Mouse (Mus musculus) urinary bladder, adult 18-20 months (tissue): ENCODE data around the gene Pisd.
A peak's percentile ranks its signal among the peaks of the same experiment; 100 is the strongest.
"Not testable (repeated sequence)": the region's sequence is repeated elsewhere in the genome, so short reads cannot be mapped to it uniquely, and the experiment has no call there.

ENCODE experiments used
- DNase-seq, 2 experiments: peaks; one replicate each; pipeline ENCODE4 v3.0.0; 2022; ENCODE audit warnings: low spot score in 2 of 2, mixed read lengths in 2 of 2

Gene Pisd

DNA sequence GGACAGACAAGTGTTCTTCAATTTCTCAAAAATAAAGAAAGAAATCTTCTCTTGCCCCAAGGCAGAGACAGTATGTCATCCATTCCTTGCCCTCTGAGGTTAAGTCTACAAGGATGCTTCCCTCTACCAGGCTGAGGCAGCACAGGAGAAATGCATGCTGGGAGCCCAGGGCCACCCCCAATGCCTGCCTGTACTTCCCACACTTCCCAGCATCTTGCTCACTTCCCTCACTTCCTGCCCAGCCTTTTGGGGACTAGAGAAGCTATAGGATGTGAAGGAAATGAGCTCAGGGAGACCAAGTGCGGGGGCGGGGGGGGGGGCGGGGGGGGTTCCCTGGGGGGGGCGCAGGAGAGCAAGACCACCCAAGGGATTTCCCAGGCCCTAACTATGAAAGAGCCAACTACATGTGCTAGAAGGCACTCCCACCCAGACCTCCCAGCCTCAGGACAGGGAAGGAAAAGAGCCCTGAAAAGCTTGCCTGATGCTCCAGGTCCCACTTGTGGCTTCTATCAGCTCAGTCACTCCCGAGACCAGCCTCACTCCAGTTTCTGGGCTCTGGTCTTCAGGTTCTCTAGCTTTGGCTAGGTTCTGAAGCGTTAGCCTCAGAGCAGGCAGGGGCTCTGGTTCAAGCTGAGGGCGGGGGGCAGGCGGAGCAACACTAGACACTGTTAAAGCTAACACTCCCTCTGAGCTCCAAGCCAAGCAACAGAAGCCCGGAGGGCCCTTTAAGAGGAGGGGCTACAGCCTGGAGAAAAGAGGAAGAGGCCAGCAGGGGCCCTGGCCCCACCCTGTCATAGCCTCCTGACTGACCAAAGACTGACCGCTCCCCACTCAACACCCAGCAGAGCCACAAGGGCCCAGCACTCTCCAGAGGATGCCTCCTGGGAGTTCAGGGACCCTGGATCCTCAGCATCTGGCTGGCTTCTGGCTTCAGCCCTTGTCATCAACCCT, 39.5 kb downstream of the Pisd start:
- peak; percentile 60 to 81 for DNase-seq

DNA sequence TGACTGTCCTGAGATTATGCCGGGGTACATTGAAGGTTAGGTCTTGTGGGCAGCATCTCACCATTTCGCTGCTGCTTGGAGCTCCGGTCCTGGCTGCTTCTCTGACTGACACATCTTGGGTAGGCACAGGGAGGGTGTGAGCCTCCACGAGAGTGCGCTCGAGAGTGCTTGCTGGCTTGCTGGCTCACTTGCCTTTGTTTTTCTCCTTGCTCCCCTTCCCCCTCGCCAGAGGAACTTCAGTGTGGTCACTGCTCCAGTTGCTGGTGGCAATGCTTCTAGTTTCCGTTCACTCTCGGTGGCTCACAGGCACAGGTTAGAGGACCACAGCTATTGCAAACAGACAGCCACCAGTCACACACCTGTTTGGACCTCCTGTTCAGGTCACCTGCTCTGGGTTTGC, 43.3 kb downstream of the Pisd start:
- DNase-seq = no peak

DNA sequence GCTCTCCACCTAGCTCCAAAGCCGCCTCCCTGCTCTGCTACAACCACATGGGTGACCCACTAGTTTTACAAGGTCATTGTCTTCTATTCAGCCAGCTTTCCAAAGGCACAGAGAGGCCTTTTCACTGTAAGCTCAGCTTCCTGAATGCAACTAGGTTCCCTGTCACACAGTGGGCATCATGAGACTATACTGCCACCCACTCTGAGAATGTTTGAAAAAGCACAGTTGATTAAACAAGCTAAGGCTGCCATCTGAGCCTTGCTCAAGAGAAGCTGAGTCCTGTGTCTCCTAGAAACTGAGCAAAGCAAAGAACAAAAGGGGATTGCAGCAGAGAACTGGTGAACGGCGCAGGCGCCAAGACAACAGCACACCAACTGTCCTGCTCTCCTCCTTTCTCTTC, 44.1 kb downstream of the Pisd start:
- DNase-seq = not testable (repeated sequence)

GRCm38 (mm10) chr5:32740850-32741249, 44.6 kb downstream of the Pisd start:
- not testable (repeated sequence) for DNase-seq

DNA sequence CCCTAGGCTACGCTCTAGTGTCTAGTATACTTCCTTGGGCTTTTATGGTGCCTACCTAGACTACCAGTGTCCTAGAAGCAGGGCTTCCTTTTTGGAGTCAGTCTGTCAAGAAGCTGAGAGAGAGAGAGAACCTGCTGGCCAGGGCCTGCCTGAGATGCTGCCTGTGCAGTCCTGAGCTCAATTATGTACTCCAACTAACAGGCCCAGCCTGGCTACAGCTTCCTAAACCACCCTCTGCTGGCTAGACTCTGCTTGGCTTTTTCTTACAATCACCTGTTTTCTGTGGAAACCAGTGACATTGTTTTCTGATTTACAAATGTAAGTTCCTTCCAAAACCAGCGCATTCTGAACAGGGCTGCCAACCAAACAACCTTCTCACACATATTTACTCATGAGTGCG, 45.3 kb downstream of the Pisd start:
- no peak for DNase-seq

DNA sequence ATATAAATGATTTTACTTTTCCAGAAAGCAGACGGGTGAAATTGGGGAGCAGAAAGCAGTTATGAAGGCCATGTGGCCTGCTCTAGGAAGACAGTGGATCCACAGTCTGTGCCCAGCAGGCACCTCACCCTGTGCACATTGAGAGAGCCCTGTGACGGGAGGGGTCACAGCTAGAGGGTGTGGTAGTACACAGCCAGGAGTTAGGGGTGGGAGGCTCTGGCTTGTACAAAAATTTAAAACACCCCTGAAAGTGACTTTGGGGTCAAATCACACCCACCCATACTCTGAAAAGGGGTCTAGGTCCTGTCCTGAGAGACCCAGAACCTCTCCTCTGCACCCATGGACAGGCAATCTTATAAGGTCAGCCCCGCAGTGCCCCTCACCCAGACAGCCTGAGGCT, 48.7 kb downstream of the Pisd start:
- DNase-seq = not testable (repeated sequence)

GRCm38 (mm10) chr5:32735779-32736178, 49.7 kb downstream of the Pisd start:
- no peak for DNase-seq

DNA sequence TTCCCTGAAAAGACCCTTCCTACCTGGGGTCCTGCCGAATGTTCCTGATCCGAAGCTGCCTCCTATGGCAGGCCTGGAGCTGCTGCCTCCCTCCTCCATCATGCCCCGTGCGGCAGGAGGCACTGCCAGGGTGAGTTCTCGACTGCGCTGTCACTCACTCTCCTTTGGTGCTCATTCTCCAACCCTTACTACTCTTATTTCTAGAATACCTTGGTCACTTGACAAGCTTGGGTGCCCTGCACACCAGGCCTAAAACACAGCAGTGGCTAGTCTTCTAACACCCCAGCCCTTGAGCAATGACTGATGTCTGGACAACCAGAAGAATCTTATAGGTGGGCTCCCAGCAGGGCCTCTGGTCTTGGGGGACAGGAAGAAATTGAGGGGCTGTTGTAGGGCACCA, 51.6 kb downstream of the Pisd start:
- not testable (repeated sequence) for DNase-seq

DNA sequence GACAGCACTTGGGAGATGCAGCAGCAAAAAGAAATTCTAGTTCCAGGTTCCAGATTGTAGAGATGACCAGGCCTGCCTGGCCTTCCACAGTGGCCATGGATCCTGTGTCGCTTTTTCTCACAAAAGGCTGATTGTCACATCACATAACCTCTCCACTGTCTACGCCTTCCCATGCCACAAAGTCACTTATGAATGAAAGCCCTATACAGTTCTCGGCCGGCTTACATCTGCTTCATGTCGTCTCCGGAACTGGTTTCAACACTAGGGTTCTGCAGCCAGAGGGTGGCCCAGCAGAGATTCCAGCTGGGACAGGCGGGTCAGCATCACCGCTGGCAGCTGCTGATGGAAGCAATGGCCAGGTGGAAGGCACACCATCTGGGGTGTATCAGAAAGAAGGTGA, 56.6 kb downstream of the Pisd start:
- no peak for DNase-seq

DNA sequence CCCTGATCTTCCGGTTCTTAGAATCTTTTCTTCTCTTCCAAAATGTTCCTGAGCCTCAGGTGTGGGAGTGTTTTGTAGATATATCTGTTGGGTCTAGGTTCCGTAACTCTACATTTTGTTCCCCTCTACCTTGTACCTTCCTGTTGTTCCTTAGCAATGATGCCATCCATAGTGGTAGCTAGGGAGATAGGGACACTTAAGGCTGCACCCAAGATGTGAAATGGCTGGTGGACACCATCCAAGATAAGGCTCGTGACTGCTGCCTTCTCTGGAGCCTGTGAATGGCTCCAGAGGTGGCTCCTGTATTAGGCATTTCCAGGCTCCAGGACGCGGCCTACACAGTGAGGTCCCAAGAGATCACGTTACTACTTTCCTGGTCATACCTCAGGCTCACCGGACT, 57.1 kb downstream of the Pisd start:
- DNase-seq = no peak

GRCm38 (mm10) chr5:32725397-32725796, 60.0 kb downstream of the Pisd start:
- not testable (repeated sequence) for DNase-seq

DNA sequence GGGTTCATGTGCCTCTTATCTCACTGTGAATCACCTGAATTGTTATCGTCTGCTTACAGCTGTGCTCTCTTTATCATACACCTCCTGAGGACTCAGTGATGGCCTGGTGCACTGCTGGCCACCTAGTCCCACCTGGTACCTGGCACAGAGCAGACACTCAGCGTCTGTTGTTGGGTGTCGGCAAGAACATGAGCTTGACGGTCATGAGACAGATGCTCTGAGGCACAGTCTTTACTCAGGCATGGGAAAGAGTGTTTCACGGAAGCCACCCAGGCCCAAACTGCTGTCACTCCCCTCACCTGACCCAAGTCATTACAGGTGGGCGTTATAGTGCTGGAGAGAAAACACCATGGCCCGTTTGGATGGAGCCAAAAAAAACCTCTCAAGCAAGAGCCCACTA, 61.5 kb downstream of the Pisd start:
- no peak for DNase-seq

DNA sequence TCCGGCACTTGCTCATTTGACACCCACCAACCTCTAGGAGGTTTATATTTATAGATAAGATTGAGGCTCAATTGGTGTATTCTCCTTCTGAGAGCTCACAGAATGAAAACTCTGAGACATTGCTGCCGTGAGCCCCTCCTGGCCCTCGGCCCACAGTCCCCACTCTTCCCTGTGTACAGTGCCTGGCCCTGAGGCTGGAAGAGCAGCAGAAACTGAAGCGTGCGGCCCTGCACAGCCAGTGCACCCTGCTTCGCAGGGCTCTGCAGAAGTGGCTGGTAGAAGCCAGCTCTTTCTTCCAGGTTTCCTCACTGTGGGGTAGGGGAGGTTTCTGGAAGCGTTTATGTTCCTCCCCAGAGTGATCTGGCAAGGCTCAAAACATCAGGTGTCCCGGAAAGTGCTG, 62.7 kb downstream of the Pisd start:
- not testable (repeated sequence) for DNase-seq

- no peak for DNase-seq
Measured at GRCm38 (mm10) chr5:32722263-32722662, 63.2 kb downstream of the Pisd start.

DNA sequence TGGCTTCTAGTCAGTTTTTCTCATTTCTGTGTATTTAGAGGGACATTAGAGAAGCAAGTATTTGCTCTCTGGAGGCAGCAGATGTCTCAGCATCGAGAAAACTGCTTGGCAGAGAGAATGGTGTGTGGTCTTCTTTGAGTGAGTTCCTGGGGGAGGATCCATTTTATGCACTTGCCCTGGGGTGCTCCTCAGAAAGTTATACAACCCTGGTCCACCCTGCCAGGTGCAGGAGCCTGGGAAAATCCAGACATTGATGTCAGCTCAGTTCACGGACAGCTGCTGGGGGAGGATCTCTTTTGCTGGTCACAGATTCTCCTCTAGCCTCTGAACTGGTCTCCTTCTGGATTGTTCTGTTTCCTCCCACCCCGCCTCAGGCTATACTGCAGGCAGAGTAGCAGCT, 64.1 kb downstream of the Pisd start:
- DNase-seq = no peak

DNA sequence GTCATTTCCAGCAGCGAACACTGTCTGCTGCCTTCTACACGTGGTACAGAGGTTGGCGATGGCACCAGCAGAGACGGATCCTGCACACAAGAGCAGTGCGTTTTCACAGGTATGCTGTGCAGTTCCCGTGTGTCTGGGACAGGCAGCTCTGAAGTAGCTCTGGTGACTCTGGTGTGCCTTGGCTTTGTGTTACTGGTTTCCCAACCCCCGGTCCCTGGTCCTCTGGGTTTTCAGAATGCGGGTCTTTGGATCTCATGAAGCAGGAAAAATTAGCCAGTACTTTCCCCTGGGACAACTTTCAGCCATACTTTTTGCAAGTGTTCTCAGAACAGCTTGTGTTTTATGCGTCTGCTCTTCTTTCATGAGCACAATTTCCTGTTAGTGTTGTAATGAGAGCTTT, 65.0 kb downstream of the Pisd start:
- no peak for DNase-seq

GRCm38 (mm10) chr5:32718916-32719315, 66.5 kb downstream of the Pisd start:
- no peak for DNase-seq

DNA sequence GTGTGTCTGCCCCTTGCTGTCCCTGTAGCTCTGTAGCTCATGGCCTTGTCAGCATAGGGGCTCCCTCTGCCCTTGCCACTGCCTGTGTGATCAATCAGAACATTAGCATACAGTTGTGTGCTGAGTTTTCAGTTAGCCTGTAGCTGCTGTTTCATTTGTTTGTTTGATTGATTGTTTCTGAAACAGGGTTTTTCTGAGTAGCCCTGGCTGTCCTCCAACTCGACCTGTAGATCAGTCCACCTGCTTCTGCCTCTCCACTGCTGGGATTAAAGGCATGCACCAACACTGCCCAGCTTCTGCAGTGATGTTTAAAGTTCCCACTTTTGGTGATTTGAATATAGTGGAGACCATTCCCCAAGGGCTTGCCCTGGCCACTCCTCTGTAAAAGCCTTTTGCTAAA, 67.7 kb downstream of the Pisd start:
- no peak for DNase-seq

DNA sequence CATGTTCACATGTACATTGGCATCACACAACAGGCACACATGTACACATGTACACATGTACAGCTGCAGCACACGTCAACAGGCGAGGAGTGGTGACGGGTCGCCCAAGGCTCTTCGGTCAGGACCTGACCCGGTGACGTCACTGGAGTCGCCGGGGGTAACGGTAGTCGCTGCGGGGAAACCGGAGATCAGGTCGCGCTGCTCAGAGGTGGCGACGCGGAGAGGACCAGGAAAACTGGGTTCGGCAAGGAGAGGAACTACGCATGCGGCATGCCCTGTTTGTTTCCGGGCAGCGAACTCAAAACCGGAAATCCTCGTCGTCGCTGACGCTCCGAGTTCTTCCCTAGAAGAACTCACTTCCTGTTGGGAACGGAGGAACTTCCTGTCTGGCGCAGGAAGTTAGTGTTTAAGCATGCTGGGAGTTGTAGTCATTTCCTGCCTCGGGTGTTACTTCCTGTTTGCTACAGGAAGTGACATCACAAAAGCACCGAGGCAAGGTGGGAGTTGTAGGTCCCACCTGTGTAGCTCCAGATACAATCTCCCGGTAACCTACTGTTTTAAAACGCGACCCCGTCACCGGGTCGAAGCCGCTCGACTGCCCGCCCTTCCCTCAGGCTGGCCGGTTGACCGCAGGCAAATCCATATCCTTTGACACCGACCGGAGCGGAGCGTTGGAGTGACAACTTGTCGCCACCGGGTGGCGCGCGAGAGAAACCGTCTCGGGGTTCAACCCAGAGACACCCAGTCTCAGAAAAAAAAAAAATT, 71.6 kb downstream of the Pisd start:
- DNase-seq = peak; percentile 82 to 89

DNA sequence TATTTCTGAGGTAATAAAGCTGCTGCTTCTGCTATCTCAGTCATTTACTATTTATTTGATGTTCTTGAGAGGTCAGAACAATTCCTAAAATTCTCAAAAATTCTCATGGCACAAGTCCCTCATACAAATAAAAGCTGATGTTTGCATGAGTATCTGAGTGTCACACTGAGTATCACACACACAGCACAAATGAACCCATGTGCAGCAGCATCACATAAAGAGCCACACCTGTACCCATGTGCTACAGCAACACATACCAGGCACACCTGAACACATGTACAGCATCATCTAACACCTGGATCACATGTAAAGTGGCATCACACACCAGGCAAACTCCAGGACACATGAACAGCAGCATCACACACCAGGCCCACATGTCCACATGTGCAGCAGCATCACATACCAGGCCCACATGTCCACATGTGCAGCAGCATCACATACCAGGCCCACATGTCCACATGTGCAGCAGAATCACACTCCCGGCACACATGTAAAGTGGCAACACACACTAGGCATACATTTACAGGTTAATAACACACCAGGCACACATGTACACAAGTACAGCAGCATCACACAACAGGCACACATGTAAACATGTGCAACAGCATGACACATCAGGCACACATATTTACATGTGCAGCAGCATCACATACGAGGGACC, 72.3 kb downstream of the Pisd start:
- DNase-seq = no peak

DNA sequence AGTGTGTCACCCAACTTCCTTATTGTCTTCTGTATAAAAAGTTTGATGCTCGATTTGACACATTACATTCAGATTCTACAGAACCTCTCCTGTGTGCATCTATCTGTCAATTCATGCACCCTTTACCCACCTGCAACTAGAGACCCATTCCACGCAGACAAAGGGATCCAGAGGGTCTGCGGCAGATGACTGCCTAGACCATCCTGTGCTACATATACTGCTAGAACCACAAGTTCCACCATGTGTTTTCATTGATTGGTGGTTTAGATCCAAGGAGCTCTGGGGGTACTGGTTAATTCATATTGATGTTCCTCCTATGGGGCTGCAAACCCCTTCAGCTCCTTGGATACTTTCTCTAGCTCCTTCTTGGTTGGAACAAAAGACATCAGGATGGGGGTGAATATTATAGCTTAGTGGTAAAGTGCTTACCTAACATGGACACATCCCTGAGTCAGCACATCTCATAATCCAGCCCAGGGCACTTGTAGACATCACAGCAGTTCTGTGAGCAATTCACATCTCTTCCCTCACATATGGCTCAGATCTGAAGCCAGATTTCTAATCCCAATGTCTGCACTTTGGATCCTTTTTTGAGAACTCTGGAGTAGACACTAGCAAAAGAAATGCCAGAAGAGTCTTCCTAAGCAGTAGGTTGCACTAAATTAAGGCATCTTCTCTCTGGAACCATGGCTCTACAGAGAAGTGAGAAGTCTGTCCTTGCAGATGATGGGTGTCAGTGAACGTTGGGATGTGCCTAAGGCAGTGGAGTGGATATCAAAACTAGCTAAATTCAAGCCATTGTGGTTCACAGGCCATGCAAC, 73.0 kb downstream of the Pisd start:
- no peak for DNase-seq
